Mouse (Mus musculus) hindbrain, embryonic 12.5 days (tissue): ENCODE results near the gene Rad51. TPM values are rescaled to one million over a fixed set of nuclear protein-coding genes. Genes with fewer than 3 reads are reported as not detected.

ENCODE experiments used
- ATAC-seq: fragments of 200-750 bp; cut with Nextera tagmentation; 2 replicates; pipeline ENCODE4 v1.8.0; 2017; ENCODE audit warnings: moderate TSS enrichment; ENCODE audit not compliant: low FRiP score
- H3K27ac ChIP-seq: fragments of 300-500 bp; sonication (generic); 2 replicates; pipeline ENCODE4 v1.5.1; 2016; ENCODE audit warnings: mild to moderate bottlenecking
- H3K27me3 ChIP-seq: fragments of 300-500 bp; sonication (generic); 2 replicates; pipeline ENCODE4 v1.6.1; 2016; ENCODE audit warnings: mild to moderate bottlenecking
- H3K36me3 ChIP-seq: fragments of 300-500 bp; sonication (generic); 2 replicates; pipeline ENCODE4 v1.6.1; 2016; ENCODE audit warnings: mild to moderate bottlenecking
- H3K4me1 ChIP-seq: fragments of 300-500 bp; sonication (generic); 2 replicates; pipeline ENCODE4 v1.6.1; 2016
- H3K4me2 ChIP-seq: fragments of 300-500 bp; sonication (generic); replicated peaks from 2 replicates; pipeline ENCODE4 v1.6.1; 2016; ENCODE audit warnings: mild to moderate bottlenecking
- H3K4me3 ChIP-seq: fragments of 300-500 bp; sonication (generic); 2 replicates; pipeline ENCODE4 v1.5.1; 2016; ENCODE audit warnings: mild to moderate bottlenecking
- H3K9ac ChIP-seq: fragments of 300-500 bp; sonication (generic); 2 replicates; pipeline ENCODE4 v1.6.1; 2016; ENCODE audit warnings: mild to moderate bottlenecking, moderate library complexity
- H3K9me3 ChIP-seq: fragments of 300-500 bp; sonication (generic); replicated peaks from 2 replicates; pipeline ENCODE4 v1.6.1; 2016; ENCODE audit warnings: mild to moderate bottlenecking
- WGBS: fragments of 180-500 bp; shearing (Covaris S2); methylation state at CpG from one replicate; pipeline ENCODE4 v1.1.7; 2016; 5-methylcytosine and 5-hydroxymethylcytosine counted together
- polyA plus RNA-seq: library from polyadenylated mRNA; unstranded; fragments of >200 nt; fragmentation: Nextera tagmentation; extraction: Ambion mirVana; gene quantifications from 2 replicates; pipeline ENCODE4 v1.2.1, GENCODE M21; 2016

Rad51 gene
- 31.4 and 33.7 TPM in 2 replicates for polyA plus RNA-seq

DNA sequence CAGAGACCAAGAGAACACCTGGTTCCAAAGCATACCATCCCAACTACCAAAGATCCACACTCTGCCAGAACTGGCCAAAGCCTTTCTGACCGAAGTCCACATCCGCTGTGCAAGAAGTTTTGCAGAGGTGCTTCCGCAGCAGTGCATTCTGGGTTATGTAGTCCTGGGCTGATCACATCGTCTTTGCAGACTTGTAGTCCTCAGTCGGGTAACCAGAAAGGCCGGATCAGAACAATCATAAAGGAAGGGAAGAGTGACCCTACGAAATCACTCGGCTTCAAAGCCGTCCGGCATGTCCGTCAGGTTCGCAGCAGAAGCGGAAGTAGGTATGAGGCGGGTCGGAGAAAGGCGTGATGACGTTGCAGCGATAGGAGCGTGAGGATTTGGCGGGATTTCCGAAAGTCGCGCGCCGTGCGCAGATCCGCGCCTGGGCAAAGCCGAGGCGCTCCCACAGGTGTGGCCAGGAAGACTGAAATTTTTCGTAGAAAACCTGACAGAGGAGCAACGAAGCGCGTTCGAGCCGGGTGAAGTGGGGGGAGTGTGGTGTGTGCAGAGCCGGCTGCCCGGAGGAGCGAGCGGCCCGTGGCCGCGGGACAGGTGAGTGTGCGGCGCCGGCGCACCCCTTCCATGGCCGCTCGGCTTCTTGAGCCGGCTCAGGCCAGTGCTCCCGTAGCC is at the start of gene Rad51:
Gene Rad51 (plus strand): TSS at position 356 of the 675 bp plus-strand sequence.
- under 1% methylated on average over 51 of the region's 51 CpGs for WGBS
- peak within 1 kb of the TSS; percentile 67 for H3K9ac ChIP-seq
- no peaks in the 10 kb centered on the region for H3K27me3 ChIP-seq
- peaks cover 14% of the 10 kb centered on the region for H3K4me1 ChIP-seq
- peak; percentile 94 for ATAC-seq
- peak within 1 kb of the TSS; percentile 97 for H3K4me2 ChIP-seq
- no peaks in the 10 kb centered on the region for H3K36me3 ChIP-seq
- H3K27ac ChIP-seq, result peak within 1 kb of the TSS; percentile 87
- H3K4me3 ChIP-seq, result peak within 1 kb of the TSS; percentile 63
- H3K9me3 ChIP-seq, result no peaks in the 10 kb centered on the region

DNA sequence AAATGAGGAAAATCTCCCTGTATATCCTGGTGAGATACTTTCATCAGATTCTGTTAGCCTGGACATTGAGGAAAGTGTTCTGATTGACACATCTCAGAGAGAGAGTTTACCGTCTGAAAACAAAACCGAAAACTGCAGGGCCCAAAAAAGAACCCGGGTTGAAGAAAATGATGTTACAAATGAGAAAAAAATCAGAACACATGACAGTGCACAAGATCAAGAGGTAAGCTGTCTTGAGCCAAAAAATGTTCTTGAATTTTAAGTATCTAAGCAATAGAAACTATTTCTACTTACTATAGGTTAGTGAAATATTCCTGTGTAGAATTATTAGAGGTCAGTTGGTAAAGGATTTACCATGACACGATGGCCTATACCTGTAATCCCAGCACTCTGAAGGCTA is 40.2 kb upstream of the Rad51 start:
- H3K27ac ChIP-seq, result no peak overlapping the region
- WGBS, result 90% methylated on average over 4 of the region's 4 CpGs
- no peaks in the 10 kb centered on the region for H3K27me3 ChIP-seq
- no peak overlapping the region for H3K4me2 ChIP-seq
- H3K36me3 ChIP-seq, result 0 out of 2 replicates have a peak, but pooled peaks cover 5% of the 10 kb centered on the region
- no peak for ATAC-seq
- H3K4me3 ChIP-seq, result no peak overlapping the region
- no peaks in the 10 kb centered on the region for H3K9me3 ChIP-seq
- no peak overlapping the region for H3K9ac ChIP-seq
- no peaks in the 10 kb centered on the region for H3K4me1 ChIP-seq

DNA sequence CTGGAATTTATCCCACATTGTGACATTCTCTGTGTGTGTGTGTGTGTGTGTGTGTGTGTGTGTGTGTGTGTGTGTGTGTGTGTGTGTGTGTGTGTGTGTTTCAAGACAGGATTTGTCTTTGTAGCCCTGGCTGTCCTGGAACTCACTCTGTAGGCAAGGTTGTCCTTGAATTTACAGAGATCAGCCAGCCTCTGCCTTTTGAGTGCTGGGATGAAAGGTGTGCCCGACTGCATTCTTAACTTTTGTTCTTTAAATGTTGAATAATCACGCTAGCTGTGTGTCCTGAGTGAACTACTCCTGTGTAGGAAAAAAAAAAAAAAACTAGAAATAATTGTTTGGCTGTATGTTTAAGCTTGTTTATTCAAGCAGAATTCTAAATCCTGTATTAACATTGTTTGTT is 26.4 kb upstream of the Rad51 start:
- Histone ChIP-seq H3K4me2 (no peak overlapping the region), H3K36me3 (peaks cover 5% of the 10 kb centered on the region; the same call in 1 of the 2 replicates), H3K4me1 (no peaks in the 10 kb centered on the region), H3K9ac (no peak overlapping the region), H3K27ac (no peak overlapping the region), H3K9me3 (no peaks in the 10 kb centered on the region), H3K27me3 (no peaks in the 10 kb centered on the region), H3K4me3 (no peak overlapping the region)
- no peak for ATAC-seq
- WGBS, result 89% methylated on average over 2 of the region's 2 CpGs

DNA sequence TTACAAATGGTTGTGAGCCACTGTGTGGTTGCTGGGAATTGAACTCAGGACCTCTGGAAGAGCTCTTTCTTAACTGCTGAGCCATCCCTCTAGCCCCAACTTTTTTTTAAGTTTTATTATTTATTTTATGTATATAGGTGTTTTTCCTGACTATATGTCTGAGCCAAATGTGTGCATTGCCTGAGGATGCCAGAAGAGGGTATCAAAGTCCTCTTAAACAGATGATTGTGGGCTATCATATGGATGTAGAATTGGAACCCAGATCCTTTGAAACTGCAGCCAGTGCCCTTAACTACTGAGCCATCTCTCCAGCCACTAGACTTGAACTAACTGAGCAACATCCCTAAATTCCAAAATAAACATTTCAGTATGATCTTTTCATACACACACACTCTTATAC is 11.0 kb upstream of the Rad51 start:
- no peak for ATAC-seq
- no peaks in the 10 kb centered on the region for H3K4me1 ChIP-seq
- no peaks in the 10 kb centered on the region for H3K9me3 ChIP-seq
- H3K27ac ChIP-seq, result no peak overlapping the region
- H3K27me3 ChIP-seq, result no peaks in the 10 kb centered on the region
- H3K4me3 ChIP-seq, result no peak overlapping the region
- H3K9ac ChIP-seq, result no peak overlapping the region
- H3K4me2 ChIP-seq, result no peak overlapping the region
- H3K36me3 ChIP-seq, result peaks cover 14% of the 10 kb centered on the region

DNA sequence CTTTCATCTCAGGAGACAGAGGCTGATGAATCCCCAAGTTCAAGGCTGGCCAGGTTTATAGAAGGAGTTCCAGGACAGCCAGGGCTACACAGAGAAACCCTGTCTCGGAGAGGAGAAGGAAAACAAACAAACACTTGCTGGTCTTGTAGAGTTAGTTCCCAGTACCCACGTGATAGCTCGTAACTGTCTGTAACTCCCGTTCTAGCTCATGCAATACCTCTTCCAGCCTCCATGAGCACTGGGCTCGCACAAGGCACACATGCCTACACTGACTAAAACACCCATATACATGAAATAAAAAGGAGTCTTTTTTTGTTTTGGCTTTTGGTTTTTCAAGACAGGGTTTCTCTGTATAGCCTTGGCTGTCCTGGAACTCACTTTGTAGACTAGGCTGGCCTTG is 6.0 kb upstream of the Rad51 start:
- Histone ChIP-seq H3K36me3 (peaks cover 10% of the 10 kb centered on the region), H3K27me3 (no peaks in the 10 kb centered on the region), H3K4me1 (no peaks in the 10 kb centered on the region), H3K4me2 (no peak overlapping the region), H3K27ac (no peak overlapping the region), H3K9ac (no peak overlapping the region), H3K4me3 (no peak overlapping the region), H3K9me3 (no peaks in the 10 kb centered on the region)
- WGBS, result 82% methylated on average over 5 of the region's 5 CpGs
- ATAC-seq, result no peak

DNA sequence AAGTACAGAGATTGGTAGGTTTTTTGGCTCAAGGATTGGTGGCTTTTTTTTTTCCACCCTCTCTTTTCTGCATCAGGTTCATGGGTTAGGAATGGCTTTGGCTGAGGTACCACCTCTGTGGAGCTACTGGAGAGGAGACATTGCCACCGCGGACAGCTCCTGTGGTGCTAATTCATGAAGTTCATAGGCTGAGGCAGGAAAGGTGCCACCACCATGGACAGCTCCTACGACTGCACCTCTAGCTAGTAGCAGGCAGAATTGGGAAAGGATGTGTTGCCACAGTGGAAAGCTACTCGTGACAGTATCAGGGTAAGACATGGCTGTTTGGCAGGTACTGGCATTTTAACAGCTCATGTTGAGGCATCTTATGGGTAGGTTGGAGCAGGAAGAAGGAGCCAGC is 4.0 kb upstream of the Rad51 start:
- Histone ChIP-seq H3K4me2 (no peak overlapping the region), H3K4me3 (no peak overlapping the region), H3K4me1 (peaks cover 8% of the 10 kb centered on the region), H3K9ac (no peak overlapping the region), H3K27ac (no peak overlapping the region), H3K27me3 (no peaks in the 10 kb centered on the region), H3K9me3 (no peaks in the 10 kb centered on the region), H3K36me3 (no peaks in the 10 kb centered on the region)
- WGBS, result 70% methylated on average over 4 of the region's 4 CpGs
- ATAC-seq, result no peak

DNA sequence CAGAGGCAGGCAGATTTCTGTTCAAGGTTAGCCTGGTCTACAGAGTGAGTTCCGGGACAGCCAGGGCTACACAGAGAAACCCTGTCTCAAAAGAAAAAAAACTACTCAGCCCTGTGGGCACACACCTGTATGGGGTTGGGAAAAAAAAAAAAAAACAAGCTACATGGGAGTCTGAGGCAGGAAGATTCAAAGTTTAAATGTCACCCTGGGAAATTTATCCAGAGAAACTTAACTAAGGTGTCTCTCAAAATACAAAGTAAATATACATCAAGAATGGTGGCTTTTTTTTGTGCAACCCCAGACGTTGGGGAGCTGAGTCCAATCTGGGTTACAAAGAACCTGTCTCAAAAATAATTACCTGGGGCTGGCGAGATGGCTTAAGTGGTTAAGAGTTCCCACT is 1.5 kb upstream of the Rad51 start:
- Histone ChIP-seq H3K36me3 (no peaks in the 10 kb centered on the region), H3K27ac (no peak overlapping the region), H3K9ac (no peak overlapping the region), H3K27me3 (no peaks in the 10 kb centered on the region), H3K4me3 (no peak overlapping the region), H3K4me2 (no peak overlapping the region), H3K9me3 (no peaks in the 10 kb centered on the region), H3K4me1 (peaks cover 14% of the 10 kb centered on the region)
- ATAC-seq, result no peak
- 91% methylated on average over 3 of the region's 3 CpGs for WGBS

DNA sequence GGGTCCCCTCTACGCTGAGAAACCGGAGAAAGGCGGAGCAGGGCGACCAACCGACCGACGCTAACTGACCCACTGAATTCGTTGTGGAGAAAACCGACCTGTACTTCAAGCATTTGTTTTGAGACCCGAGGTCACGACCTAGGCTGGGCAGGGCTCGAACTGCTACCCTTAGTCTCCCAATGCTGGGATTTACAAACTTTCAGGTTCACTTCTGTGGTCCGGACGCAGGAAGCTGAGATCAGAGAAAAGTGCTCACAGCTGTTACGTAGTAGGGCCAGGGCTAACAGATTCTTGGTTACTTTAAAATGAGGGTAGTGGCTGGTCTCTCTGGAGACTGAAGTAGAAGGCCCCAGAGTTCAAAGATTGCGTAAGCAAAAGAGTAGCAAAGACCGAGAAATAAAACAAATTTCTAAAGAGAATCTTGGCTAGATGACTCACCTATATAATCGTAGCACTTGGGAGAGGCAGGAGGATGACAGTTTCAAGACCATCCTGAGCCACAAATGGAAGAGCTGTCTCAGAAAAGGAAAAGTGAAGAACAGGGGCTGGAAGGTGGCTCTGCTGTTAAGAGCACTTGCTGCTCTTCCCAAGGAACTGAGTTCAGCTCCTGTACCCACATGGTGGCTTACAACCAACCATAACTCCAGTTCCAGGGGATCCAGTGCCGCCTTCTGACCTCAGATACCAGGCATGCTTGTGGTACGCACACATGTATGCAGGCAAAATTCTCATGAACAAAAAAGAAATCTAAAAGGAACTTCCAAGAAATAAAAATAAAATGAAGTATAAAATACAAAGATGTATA is 730 bp downstream of the Rad51 start:
- 15% methylated on average over 20 of the region's 20 CpGs for WGBS

DNA sequence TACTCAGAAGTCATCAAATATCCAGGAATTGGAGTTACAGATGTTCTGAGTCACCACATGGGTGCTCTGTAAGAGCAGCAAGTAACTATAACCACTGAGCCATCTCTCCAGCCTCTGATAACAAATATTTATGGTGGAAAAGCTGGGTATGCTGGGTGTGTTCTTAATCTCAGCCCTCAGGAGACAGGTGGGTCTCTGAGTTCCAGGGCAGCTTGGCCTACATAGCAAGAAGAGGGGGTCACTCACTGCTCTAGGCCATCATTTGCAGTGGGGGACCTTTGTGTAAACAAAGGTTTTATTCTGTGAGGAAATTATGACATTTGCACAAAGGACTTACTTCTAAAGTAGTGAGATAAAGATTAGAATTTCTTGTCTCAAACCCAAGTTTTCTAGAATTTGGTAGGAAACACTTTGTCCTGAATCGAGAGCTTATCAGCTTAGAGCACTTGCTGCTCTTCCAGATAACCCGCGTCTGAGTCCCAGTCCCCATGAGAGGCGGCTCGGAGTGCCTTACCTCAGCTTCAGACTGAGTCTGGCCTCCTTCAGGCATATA is 23.8 kb downstream of the Rad51 start:
- H3K27me3 ChIP-seq, result no peaks in the 10 kb centered on the region
- no peak overlapping the region for H3K4me2 ChIP-seq
- peaks cover 61% of the 10 kb centered on the region for H3K36me3 ChIP-seq
- ATAC-seq, result no peak
- no peak overlapping the region for H3K4me3 ChIP-seq
- H3K9me3 ChIP-seq, result no peaks in the 10 kb centered on the region
- 85% methylated on average over 5 of the region's 5 CpGs for WGBS
- no peak overlapping the region for H3K27ac ChIP-seq
- no peak overlapping the region for H3K9ac ChIP-seq
- no peaks in the 10 kb centered on the region for H3K4me1 ChIP-seq

More for the DNA sequence above, 730 bp downstream of the Rad51 start:
- H3K4me3 ChIP-seq, result peak overlapping the region; percentile 63
- no peak for ATAC-seq
- H3K9me3 ChIP-seq, result no peaks in the 10 kb centered on the region
- peaks cover 14% of the 10 kb centered on the region for H3K4me1 ChIP-seq
- H3K4me2 ChIP-seq, result peak overlapping the region; percentile 97
- no peaks in the 10 kb centered on the region for H3K36me3 ChIP-seq
- H3K27ac ChIP-seq, result no peak overlapping the region
- no peaks in the 10 kb centered on the region for H3K27me3 ChIP-seq
- peak overlapping the region; percentile 67 for H3K9ac ChIP-seq

DNA sequence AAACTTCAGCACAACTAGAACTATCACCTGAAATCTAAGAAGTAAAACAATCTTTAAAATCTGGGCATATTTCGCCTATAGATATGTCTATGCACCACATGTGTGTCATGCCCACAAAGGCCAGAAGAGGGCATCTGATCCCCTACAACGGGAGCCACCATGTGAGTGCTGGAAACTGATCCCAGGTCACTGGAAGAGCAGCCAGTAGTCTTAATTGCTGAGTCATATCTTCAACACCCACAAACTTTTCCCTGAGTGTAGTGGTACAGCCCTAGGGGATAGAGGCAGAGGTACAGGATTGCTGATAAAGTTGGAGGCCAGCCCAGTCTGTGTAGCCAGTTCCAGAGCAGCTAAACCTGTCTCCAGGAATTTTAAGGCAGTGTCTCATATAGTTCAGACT is 32.6 kb downstream of the Rad51 start:
- H3K27me3 ChIP-seq, result no peaks in the 10 kb centered on the region
- H3K9ac ChIP-seq, result no peak overlapping the region
- H3K4me1 ChIP-seq, result no peaks in the 10 kb centered on the region
- no peak overlapping the region for H3K4me3 ChIP-seq
- ATAC-seq, result no peak
- 93% methylated on average over 2 of the region's 2 CpGs for WGBS
- peaks cover 92% of the 10 kb centered on the region for H3K36me3 ChIP-seq
- H3K9me3 ChIP-seq, result 0 out of 2 replicates have a peak, but pooled peaks cover 4% of the 10 kb centered on the region
- H3K27ac ChIP-seq, result no peak overlapping the region
- no peak overlapping the region for H3K4me2 ChIP-seq

DNA sequence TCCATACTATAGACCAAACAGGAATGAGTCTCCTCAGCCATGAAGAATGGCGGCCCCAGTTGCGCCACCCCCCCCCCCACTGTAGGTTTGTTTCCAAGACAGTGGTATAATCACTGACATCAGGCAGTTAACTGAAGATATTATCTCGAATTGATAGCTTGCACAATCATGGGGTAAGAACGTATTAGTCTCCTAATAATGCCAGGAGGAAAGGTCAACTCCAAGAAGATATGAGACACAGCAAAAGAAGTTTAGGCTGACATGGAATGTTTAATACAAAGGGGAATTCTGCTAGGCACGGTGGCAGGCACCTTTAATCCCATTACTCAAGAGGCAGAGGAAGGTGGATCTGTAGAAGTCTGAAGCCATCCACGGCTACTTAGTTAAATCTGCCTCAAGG is 33.8 kb downstream of the Rad51 start:
- ATAC-seq, result no peak
- Histone ChIP-seq H3K4me2 (no peak overlapping the region), H3K4me3 (no peak overlapping the region), H3K27ac (no peak overlapping the region), H3K36me3 (peaks cover 92% of the 10 kb centered on the region), H3K27me3 (no peaks in the 10 kb centered on the region), H3K9ac (no peak overlapping the region), H3K9me3 (0 out of 2 replicates have a peak, but pooled peaks cover 4% of the 10 kb centered on the region), H3K4me1 (no peaks in the 10 kb centered on the region)
- WGBS, result 94% methylated on average over 6 of the region's 6 CpGs

DNA sequence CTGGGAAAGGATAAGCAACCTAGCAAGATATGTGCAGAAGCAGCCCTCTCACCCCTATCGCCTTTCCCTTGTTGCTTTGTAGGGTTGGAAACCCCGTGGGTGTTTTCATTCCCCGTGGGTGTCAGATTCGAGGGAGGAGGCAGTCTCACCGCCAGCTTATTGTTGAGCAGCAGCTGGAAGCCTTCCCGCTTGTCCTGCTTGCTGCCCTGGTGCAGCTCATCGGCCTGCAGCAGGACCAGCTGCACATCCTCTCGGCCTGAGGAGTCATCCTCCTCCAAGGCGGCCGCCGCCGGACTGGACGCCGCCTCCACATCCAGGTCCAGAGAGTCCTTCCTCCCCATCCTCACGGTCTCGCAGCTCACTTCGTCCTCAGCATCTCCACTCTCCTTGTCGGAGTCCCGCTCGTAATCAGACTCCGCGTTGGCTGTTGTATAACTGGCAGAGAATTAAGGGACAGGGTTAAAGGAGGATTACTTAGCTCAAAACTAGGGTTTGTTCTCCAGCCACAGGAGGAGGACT is 34.6 kb downstream of the Rad51 start:
- Histone ChIP-seq H3K4me1 (no peaks in the 10 kb centered on the region), H3K36me3 (peaks cover 92% of the 10 kb centered on the region), H3K4me3 (no peak overlapping the region), H3K9me3 (0 out of 2 replicates have a peak, but pooled peaks cover 4% of the 10 kb centered on the region), H3K9ac (no peak overlapping the region), H3K4me2 (no peak overlapping the region), H3K27ac (no peak overlapping the region), H3K27me3 (no peaks in the 10 kb centered on the region)
- no peak for ATAC-seq
- WGBS, result 85% methylated on average over 22 of the region's 22 CpGs
